Mouse (Mus musculus) neural tube, embryonic 11.5 days (tissue): Measurements from ENCODE around the gene Spock1. TPM values are rescaled to one million over a fixed set of nuclear protein-coding genes. Genes with fewer than 3 reads are reported as not detected.

Experiments used
- ATAC-seq: fragments of 200-750 bp; cut with Nextera tagmentation; 2 replicates; pipeline ENCODE4 v1.8.0; 2017; ENCODE audit warnings: moderate number of reproducible peaks, mild to moderate bottlenecking, moderate TSS enrichment, moderate library complexity; ENCODE audit not compliant: insufficient read depth, low FRiP score, low TSS enrichment
- DNase-seq: peaks from one replicate; pipeline ENCODE4 v3.0.0-alpha.2; 2015; ENCODE audit warnings: low spot score
- H3K27ac ChIP-seq: fragments of 300-500 bp; sonication (generic); 2 replicates; pipeline ENCODE4 v1.5.1; 2014; ENCODE audit warnings: low read depth, mild to moderate bottlenecking, low read length
- H3K27me3 ChIP-seq: fragments of 300-500 bp; sonication (generic); 2 replicates; pipeline ENCODE4 v1.6.1; 2014; ENCODE audit warnings: mild to moderate bottlenecking, low read length, mixed read lengths; ENCODE audit not compliant: control insufficient read depth, insufficient read depth
- H3K36me3 ChIP-seq: fragments of 300-500 bp; sonication (generic); 2 replicates; pipeline ENCODE4 v1.6.1; 2014; ENCODE audit warnings: mild to moderate bottlenecking, low read length, moderate library complexity, mixed read lengths; ENCODE audit not compliant: control insufficient read depth, insufficient read depth
- H3K4me1 ChIP-seq: fragments of 300-500 bp; sonication (generic); 2 replicates; pipeline ENCODE4 v1.6.1; 2014; ENCODE audit warnings: low read length, mixed read lengths; ENCODE audit not compliant: control insufficient read depth, insufficient read depth
- H3K4me2 ChIP-seq: fragments of 300-500 bp; sonication (generic); 2 replicates; pipeline ENCODE4 v1.6.1; 2014; ENCODE audit warnings: low read depth, mild to moderate bottlenecking, moderate library complexity
- H3K4me3 ChIP-seq: fragments of 300-500 bp; sonication (generic); 2 replicates; pipeline ENCODE4 v1.5.1; 2014; ENCODE audit warnings: low read depth, low read length
- H3K9ac ChIP-seq: fragments of 300-500 bp; sonication (generic); 2 replicates; pipeline ENCODE4 v1.6.1; 2014; ENCODE audit warnings: mild to moderate bottlenecking, low read length
- H3K9me3 ChIP-seq: fragments of 300-500 bp; sonication (generic); 2 replicates; pipeline ENCODE4 v1.6.1; 2016; ENCODE audit warnings: low read length; ENCODE audit not compliant: control insufficient read depth
- WGBS: fragments of 180-500 bp; shearing (Covaris S2); extraction: QIAGEN DNeasy Blood & Tissue Kit; methylation state at CpG from one replicate; pipeline ENCODE4 v1.1.7; 2014; 5-methylcytosine and 5-hydroxymethylcytosine counted together
- polyA plus RNA-seq: library from polyadenylated mRNA; unstranded; fragments of >200 nt; fragmentation: Nextera tagmentation; extraction: Ambion mirVana; gene quantifications from 2 replicates; pipeline ENCODE4 v1.2.1, GENCODE M21; 2014

The Spock1 gene
- 20.2 and 23.3 TPM in 2 replicates for polyA plus RNA-seq

- peak; percentile 65 for ATAC-seq
- no peaks in the 10 kb centered on the region for H3K9me3 ChIP-seq
- peak within 1 kb of the TSS; percentile 86 for H3K4me2 ChIP-seq
- peak; percentile 93 for DNase-seq
- H3K36me3 ChIP-seq, result no peaks in the 10 kb centered on the region
- H3K9ac ChIP-seq, result peak within 1 kb of the TSS; percentile 64
- H3K27ac ChIP-seq, result 0 out of 2 replicates have a peak within 1 kb of the TSS, but pooled peaks have one; percentile 27
- H3K4me3 ChIP-seq, result peak within 1 kb of the TSS; percentile 49
- H3K4me1 ChIP-seq, result peaks cover 5% of the 10 kb centered on the region; the same call in 1 of the 2 replicates
- under 1% methylated on average over 30 of the region's 32 CpGs for WGBS
- peaks cover 17% of the 10 kb centered on the region for H3K27me3 ChIP-seq
Measured at GRCm38 (mm10) chr13:57908266-57908582, at the start of gene Spock1. Spock1 (minus strand) TSS chr13:57908332.

- no peak for DNase-seq
- ATAC-seq, result no peak
- 82% methylated on average over 12 of the region's 12 CpGs for WGBS
Measured at GRCm38 (mm10) chr13:57950091-57950490, 42.0 kb upstream of the Spock1 start.

DNA sequence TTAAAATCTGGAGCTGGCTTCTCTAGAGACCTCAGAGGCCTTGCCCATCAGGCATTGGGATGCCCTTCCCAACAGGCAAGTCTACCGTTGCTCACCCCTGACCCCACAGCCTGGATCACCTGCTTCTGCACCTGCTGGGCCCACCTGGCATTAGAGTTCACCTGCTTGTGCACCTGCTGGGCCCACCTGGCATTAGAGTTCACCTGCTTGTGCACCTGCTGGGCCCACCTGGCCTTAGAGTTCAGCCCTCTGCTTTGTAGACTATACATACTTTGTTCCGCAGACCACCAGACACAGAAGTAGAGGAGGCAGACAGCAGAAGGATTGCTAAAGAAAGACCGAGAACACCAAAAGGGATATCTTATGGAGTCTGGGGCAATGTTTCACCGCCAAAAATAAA, 41.4 kb upstream of the Spock1 start:
- DNase-seq, result no peak

More at GRCm38 (mm10) chr13:57950091-57950490, 42.0 kb upstream of the Spock1 start:
- H3K4me2 ChIP-seq, result no peak overlapping the region
- H3K36me3 ChIP-seq, result no peaks in the 10 kb centered on the region
- no peaks in the 10 kb centered on the region for H3K27me3 ChIP-seq
- H3K27ac ChIP-seq, result no peak overlapping the region
- H3K4me1 ChIP-seq, result no peaks in the 10 kb centered on the region
- H3K4me3 ChIP-seq, result no peak overlapping the region
- no peak overlapping the region for H3K9ac ChIP-seq
- H3K9me3 ChIP-seq, result no peaks in the 10 kb centered on the region

GRCm38 (mm10) chr13:57945197-57945596, 37.1 kb upstream of the Spock1 start:
- no peaks in the 10 kb centered on the region for H3K4me1 ChIP-seq
- no peak overlapping the region for H3K9ac ChIP-seq
- H3K36me3 ChIP-seq, result no peaks in the 10 kb centered on the region
- H3K27me3 ChIP-seq, result no peaks in the 10 kb centered on the region
- WGBS, result 76% methylated on average over 11 of the region's 11 CpGs
- no peaks in the 10 kb centered on the region for H3K9me3 ChIP-seq
- no peak overlapping the region for H3K27ac ChIP-seq
- H3K4me3 ChIP-seq, result no peak overlapping the region
- no peak overlapping the region for H3K4me2 ChIP-seq
- DNase-seq (no peak), ATAC-seq (no peak)

More for the DNA sequence above, 41.4 kb upstream of the Spock1 start:
- no peak overlapping the region for H3K4me3 ChIP-seq
- H3K27ac ChIP-seq, result no peak overlapping the region
- no peak overlapping the region for H3K9ac ChIP-seq
- 83% methylated on average over 4 of the region's 4 CpGs for WGBS
- no peaks in the 10 kb centered on the region for H3K36me3 ChIP-seq
- H3K9me3 ChIP-seq, result no peaks in the 10 kb centered on the region
- no peak overlapping the region for H3K4me2 ChIP-seq
- ATAC-seq, result no peak
- H3K27me3 ChIP-seq, result no peaks in the 10 kb centered on the region
- H3K4me1 ChIP-seq, result no peaks in the 10 kb centered on the region

GRCm38 (mm10) chr13:57944434-57944833, 36.3 kb upstream of the Spock1 start:
- no peak for ATAC-seq

GRCm38 (mm10) chr13:57943900-57944299, 35.8 kb upstream of the Spock1 start:
- no peak for ATAC-seq
- H3K36me3 ChIP-seq, result no peaks in the 10 kb centered on the region
- DNase-seq, result no peak
- no peaks in the 10 kb centered on the region for H3K9me3 ChIP-seq
- H3K9ac ChIP-seq, result no peak overlapping the region
- H3K27ac ChIP-seq, result no peak overlapping the region
- H3K4me3 ChIP-seq, result no peak overlapping the region
- no peaks in the 10 kb centered on the region; the same call in 1 of the 2 replicates for H3K4me1 ChIP-seq
- no peak overlapping the region for H3K4me2 ChIP-seq
- H3K27me3 ChIP-seq, result no peaks in the 10 kb centered on the region

More at GRCm38 (mm10) chr13:57944434-57944833, 36.3 kb upstream of the Spock1 start:
- no peak for DNase-seq
- H3K4me3 ChIP-seq, result no peak overlapping the region
- 72% methylated on average over 5 of the region's 5 CpGs for WGBS
- H3K36me3 ChIP-seq, result no peaks in the 10 kb centered on the region
- H3K4me2 ChIP-seq, result no peak overlapping the region
- H3K27ac ChIP-seq, result no peak overlapping the region
- H3K9ac ChIP-seq, result no peak overlapping the region
- no peaks in the 10 kb centered on the region for H3K4me1 ChIP-seq
- no peaks in the 10 kb centered on the region for H3K27me3 ChIP-seq
- H3K9me3 ChIP-seq, result no peaks in the 10 kb centered on the region

DNA sequence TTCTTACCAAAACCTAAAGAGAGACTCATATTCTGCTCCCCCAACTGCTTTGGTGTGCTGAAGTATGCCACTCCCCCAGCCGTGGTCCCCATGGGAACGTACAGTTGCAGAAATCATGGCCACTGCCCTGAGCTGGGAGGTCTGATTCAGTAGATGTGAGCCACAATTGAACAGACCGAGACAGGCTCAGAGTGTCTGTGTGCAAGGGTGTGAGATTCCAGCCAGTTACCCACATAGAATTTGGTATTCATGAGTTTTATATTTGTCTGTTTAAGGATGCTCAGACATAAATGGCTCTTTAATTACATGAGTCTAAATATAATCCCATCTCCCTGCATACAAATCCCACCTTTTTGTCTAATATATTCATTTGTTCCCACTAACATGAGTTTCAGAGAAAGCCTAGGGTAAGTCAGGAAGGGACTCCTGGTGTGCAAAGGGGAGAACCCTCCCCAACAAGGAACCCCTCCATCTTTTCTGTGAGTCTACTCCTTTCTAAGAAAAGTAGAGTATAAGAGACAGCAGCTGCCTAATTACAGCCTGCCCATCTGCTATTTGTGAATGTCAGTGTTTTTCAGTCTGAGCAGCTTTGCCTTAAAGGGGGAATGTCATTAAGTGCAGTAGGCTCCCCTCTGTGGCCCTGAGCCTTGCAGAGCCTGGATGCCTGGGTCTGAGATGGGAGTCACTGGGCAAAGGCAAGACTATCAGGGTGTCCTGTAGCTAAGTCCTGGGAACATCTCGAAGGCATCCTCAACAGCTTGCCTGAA, 29.5 kb upstream of the Spock1 start:
- Histone ChIP-seq H3K36me3 (no peaks in the 10 kb centered on the region), H3K9ac (no peak overlapping the region), H3K9me3 (no peaks in the 10 kb centered on the region), H3K4me1 (peaks cover 2% of the 10 kb centered on the region; the same call in 1 of the 2 replicates), H3K4me2 (no peak overlapping the region), H3K27ac (no peak overlapping the region), H3K4me3 (no peak overlapping the region), H3K27me3 (no peaks in the 10 kb centered on the region)
- 83% methylated on average over 4 of the region's 4 CpGs for WGBS
- DNase-seq (no peak), ATAC-seq (no peak)

- Histone ChIP-seq H3K27me3 (no peaks in the 10 kb centered on the region), H3K4me3 (no peak overlapping the region), H3K27ac (no peak overlapping the region), H3K4me2 (no peak overlapping the region), H3K4me1 (peaks cover 10% of the 10 kb centered on the region), H3K9me3 (no peaks in the 10 kb centered on the region), H3K9ac (no peak overlapping the region), H3K36me3 (no peaks in the 10 kb centered on the region)
- WGBS, result 81% methylated on average over 9 of the region's 9 CpGs
- no peak for ATAC-seq
- DNase-seq, result no peak
Measured at GRCm38 (mm10) chr13:57931998-57932397, 23.9 kb upstream of the Spock1 start.

DNA sequence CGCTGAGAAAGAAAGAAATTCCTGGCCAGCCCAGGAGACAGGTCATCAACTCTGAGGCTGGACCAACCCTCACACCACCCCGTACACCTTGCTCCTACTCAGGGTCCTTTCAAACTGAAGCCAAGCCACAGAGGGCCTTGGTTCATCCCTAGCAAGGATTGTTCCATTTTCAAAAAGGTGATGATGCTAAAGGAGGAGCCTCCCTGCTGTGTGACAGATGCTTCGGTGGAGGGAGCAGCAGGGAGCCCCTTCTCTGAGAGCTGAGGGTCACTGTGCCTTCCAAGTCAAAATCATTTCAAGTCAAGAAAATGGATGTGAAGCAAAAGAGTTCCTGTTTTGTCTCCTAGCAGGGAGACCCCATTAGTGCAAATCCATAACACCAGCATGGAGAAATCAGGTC, 23.2 kb upstream of the Spock1 start:
- Histone ChIP-seq H3K27me3 (no peaks in the 10 kb centered on the region), H3K9me3 (no peaks in the 10 kb centered on the region), H3K27ac (0 out of 2 replicates have a peak overlapping the region, but pooled peaks have one; percentile 14), H3K4me1 (peaks cover 10% of the 10 kb centered on the region), H3K9ac (no peak overlapping the region), H3K36me3 (no peaks in the 10 kb centered on the region), H3K4me3 (no peak overlapping the region), H3K4me2 (no peak overlapping the region)
- peak; percentile 40 for DNase-seq
- 27% methylated on average over 3 of the region's 3 CpGs for WGBS
- no peak for ATAC-seq
